Mouse (Mus musculus) urinary bladder, adult 2 months (tissue): ENCODE results near the gene Wipf1. TPM values are rescaled to one million over a fixed set of nuclear protein-coding genes. Genes with fewer than 3 reads are reported as not detected.

Experiments
- DNase-seq: peaks from one replicate; pipeline ENCODE4 v3.0.0; 2022; ENCODE audit warnings: low spot score
- polyA plus RNA-seq: library from polyadenylated mRNA; depleted of rRNA; stranded (reverse); fragments of >200 nt; gene quantifications from 2 replicates; pipeline ENCODE4 v1.2.3, GENCODE M21; 2012

Gene Wipf1
- polyA plus RNA-seq, 1 experiment, result 10.2 TPM

DNA sequence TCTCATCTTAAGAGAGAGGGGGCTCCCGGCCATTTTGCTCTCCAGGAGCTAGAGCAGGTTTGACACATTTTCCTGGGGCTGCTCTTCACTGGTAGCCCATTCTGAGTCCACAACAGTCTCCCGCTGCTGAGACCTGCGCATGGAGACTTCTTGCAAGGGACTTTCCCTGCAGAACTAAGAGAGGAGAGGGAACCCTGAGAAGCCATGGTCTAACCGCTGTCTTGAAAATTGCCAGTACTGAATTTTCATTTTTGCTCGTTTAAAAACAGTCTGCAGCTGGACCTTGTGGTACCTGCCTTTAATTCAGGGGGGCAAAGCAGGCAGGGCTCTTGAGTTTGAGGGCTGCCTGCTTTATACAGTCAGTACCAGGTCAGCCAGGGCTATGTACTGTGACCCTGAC lies 60.5 kb downstream of the Wipf1 start:
- DNase-seq, result no peak

DNA sequence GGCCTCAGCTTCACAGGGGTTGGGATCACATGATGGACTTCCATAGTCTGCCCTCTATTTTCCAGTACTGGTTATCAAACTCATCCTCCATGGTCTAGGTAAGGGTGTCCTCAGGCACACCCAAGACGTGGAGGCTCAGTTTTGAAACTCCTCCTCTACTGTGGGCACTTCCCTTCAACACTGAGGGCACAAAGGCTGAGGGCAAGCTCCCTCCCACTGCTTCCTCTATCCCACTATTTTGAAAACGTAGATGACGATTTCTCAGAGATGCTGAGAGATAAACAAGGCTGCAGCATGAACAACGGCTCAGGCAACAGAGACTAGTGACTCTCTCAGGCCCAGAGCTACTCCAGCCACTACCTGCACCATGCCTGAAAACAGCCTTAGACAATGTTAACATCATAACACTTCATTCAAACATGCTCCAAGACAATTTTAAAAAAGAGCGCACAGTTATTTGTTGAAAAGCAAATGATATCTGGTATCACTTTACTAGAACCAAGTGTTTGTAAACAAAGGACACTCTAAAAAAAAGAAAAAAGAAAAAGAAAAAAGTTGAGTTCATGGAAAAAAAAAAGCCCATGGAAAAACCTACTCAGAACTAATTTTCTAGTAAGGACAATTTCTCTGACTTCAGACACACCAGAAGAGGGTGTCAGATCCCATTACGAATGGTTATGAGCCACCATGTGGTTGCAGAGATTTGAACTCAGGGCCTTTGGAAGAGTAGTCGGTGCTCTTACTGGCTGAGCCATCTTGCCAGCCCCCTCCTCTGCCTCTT lies 62.3 kb downstream of the Wipf1 start:
- DNase-seq, result no peak

- no peak for DNase-seq
Observed at GRCm38 (mm10) chr2:73466481-73466880, 63.1 kb downstream of the Wipf1 start.

GRCm38 (mm10) chr2:73463431-73464194 lies 65.9 kb downstream of the Wipf1 start:
- DNase-seq, result no peak

GRCm38 (mm10) chr2:73462757-73463339 lies 66.7 kb downstream of the Wipf1 start:
- no peak for DNase-seq

- DNase-seq, result no peak
Observed at GRCm38 (mm10) chr2:73462265-73462664, 67.3 kb downstream of the Wipf1 start.

DNA sequence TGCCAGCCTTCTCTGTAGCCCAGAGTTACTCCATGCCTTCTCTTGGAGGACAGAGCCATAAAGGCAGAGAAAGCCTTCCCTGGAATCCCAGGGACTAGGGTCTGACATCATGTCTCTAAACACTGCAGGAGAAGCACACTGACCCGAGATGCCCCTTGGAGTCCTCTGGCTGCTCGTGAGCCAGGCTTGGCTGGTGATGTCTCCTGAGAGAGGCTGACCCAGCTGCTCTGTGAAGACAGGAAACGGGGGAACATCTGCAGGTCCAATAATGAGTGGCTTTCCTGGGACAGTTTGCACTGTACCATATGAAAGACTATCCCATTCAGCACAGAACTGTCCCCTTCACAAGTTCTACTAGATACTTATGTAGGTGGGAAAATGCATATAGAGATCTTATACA lies 69.4 kb downstream of the Wipf1 start:
- DNase-seq, result no peak

GRCm38 (mm10) chr2:73459607-73460153 lies 69.9 kb downstream of the Wipf1 start:
- no peak for DNase-seq

- DNase-seq, result no peak
Observed at GRCm38 (mm10) chr2:73456886-73457285, 72.6 kb downstream of the Wipf1 start.

- no peak for DNase-seq
Observed at GRCm38 (mm10) chr2:73456154-73456553, 73.4 kb downstream of the Wipf1 start.

DNA sequence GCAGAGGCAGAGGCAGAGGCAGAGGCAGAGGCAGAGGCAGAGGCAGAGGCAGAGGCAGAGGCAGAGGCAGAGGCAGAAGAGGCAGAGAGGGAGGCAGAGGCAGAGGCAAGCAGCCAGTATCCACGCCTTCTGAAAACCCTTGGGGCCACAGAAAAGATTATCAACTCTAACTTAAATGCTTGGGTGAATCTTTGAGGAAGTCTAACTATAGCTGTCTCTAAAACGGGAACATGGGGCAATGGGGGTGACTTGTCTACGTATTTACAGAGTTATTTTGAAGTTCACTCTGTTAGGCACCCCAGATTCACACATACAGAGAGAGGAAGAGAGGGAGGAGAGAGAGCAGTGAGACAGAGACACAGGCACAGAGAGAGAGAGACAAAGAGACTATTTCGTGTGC lies 74.0 kb downstream of the Wipf1 start:
- DNase-seq, result no peak

- no peak for DNase-seq
Observed at GRCm38 (mm10) chr2:73454682-73455081, 74.9 kb downstream of the Wipf1 start.

- DNase-seq, result no peak
Observed at GRCm38 (mm10) chr2:73454186-73454585, 75.3 kb downstream of the Wipf1 start.

- no peak for DNase-seq
Observed at GRCm38 (mm10) chr2:73453717-73454116, 75.8 kb downstream of the Wipf1 start.

DNA sequence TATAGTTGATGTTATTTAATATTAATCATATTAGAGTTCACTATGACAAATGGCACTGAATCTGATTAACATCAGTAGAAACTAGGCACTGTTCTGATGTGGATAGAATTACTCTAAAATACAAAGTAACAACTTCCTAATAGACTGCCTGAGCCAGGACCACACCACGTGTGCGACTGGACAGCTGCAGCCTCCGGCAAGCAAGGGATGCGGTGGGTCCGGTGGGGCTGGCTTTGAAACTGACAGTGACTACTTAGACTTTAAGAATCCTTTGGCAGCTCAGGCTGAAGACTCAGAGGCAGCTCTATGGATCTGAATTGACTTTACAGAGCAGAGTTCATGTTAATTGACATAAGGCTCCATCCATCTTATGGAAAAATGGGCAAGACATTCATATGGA lies 76.4 kb downstream of the Wipf1 start:
- DNase-seq, result no peak

DNA sequence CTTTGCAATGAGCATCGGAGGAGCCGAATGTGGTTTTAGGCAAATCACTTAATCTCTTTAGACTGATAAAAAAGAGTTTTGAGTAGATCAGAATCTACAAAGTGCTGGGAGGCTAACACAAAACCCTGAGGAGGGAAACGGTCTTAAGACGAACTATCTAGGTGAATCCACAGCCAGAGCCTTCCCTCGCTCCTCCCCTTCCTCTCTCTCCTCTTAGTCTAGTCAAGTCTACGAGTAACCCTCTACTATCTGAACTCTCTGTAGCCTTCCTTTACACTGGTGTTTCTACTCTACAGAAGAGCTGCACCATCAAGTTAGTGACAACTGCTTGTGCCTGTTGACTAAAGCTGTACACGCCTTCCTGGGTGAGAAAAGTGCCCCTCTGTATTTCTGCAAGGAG lies 77.0 kb downstream of the Wipf1 start:
- no peak for DNase-seq

- no peak for DNase-seq
Observed at GRCm38 (mm10) chr2:73451541-73451940, 78.0 kb downstream of the Wipf1 start.

- no peak for DNase-seq
Observed at GRCm38 (mm10) chr2:73450172-73450715, 79.3 kb downstream of the Wipf1 start.

- DNase-seq, result no peak
Observed at GRCm38 (mm10) chr2:73443985-73444384, 85.5 kb downstream of the Wipf1 start.

DNA sequence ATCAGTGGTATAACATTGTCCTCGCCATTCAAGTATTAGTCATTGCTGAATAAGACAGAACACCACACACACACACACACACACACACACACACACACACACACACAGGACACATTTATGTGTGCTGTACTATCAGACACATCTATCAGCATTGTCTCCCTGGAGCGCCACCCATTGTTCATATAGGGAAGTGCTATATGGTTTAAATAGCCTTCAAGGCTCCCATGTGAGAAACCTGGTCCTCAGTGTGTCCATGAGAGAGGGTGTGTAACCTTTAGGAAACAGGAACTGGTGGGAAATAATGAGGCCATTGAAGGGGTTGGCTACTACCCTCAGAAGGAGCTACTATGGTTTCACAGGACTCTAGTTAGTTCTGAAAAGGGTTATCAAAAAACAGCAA lies 87.5 kb downstream of the Wipf1 start:
- DNase-seq, result no peak

DNA sequence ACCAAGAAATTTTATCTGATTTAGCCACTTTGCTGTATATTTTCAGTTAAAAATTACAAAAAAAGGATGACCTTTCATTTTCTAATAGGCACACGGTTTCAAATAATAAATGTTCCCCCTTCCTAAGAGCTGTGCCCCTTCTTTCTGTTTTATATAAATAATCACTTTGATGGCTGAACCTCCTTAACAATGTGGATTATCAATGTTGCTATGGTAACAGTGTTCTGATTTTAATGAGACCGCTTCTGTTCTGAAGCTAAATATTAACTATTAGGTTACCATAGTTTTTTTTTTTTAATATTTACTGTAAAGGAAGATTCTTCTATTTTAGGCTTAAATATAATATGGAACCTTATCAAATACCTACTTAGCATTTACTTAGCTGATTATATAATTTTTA lies 89.2 kb downstream of the Wipf1 start:
- no peak for DNase-seq

DNA sequence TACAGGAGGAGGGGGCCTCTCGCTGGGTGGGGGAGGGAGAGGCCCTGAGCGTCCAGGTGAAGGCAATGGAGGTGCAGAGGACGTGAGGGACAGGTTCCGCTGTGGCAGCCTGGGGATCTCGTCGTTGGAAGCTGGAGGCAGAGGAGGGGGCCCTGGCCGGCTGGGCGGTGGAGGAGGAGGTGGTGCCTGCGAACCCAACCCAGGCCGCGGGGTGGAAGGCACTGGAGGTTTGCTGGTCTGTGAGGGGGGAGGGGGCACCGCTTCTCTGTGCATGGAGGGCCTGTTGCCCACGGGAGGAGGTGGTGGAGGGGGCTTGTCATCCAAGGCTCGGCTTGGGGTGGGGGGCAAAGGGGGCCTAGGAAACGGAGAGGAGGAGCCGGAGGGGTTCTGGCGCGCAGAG lies 92.6 kb downstream of the Wipf1 start:
- no peak for DNase-seq
